Mouse (Mus musculus): ENCODE measurements around the gene Bag6.

DNA sequence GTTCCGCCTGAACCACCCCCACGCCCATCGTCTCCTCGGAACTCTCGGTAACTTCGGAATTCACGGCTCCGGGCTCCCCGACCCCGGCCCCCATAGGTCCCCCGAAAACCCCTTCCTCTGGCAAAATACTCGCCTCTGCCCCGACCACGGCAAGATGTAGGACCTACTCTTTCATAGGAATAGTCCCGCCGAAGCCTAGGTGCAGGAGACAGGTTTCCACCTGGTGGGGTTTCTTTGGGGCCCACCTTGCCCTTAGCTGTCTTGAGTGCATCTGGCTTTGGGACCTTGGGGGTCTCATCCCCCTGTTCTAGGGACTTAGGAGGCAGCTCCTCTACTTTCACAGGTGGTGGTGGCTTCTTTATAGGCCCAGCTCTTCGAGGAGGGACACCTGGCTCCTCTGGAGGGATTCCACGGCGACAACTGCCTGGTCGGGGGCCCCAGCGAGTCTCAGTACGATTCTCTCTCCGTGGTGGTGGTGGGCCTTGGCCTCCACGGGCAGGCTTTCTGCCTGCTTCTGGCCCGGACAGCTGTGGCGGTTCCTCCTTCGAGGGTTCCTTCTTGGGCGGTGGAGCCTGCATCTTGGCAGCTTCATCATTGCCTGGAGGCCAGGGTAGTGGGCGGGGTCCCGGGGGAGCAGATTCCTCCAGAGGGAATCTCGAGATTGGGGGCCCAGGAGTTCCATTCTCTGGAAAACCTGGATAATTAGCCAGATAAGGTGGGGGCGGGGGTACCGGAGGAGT, 21.7 kb downstream of the Bag6 start:
- TF ChIP-seq CTCF (IDR thresholded peaks at IDR 0.05; ENCODE audit: low read depth, low read length), result no peak
- no peak for TF ChIP-seq GATA1 (IDR thresholded peaks at IDR 0.05; ENCODE audit: borderline replicate concordance, low read length)
- no peak for TF ChIP-seq POLR2AphosphoS5 (IDR thresholded peaks at IDR 0.05; ENCODE audit: insufficient replicate concordance, low read depth, low read length)
- no peak for TF ChIP-seq GATA2 (IDR thresholded peaks at IDR 0.05; ENCODE audit: borderline replicate concordance, low read depth, low read length)

Data from G1E (cell line).